ENCODE assay signal across 8 mouse cellular contexts in the genomic region with DNA sequence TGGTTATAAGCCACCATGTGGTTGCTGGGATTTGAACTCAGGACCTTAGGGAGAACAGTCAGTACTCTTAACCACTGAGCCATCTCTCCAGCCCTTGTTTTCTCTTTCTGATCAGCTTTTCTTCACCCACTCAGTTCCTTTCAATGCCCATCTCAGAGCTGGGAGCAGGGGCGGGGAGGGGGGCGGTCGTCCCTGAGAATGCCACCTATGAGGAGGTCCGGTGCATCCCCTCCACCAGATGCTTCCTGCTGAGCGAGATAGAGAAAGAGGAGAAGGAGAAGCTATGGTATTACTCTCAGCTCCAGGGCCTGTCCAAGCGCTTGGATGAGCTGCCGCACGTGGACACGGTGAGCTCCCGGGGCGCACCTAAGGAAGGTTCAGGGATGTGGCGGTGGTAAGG. TPM values are rescaled to one million over a fixed set of nuclear protein-coding genes. Genes with fewer than 3 reads are reported as not detected.
A peak's percentile ranks its signal among the peaks of the same experiment; 100 is the strongest.
DNase-seq lines count a peak whose midpoint lies in the region; ATAC-seq and TF ChIP-seq lines count a peak whose summit lies in the region.

No protein-coding gene starts in this region.

- H3K4me2 ChIP-seq in kidney, embryonic 14.5 days (replicated peaks; ENCODE audit: low read depth, low read length), result peak overlapping the region; percentile 32; the same call in 1 of the 2 replicates
- H3K4me2 ChIP-seq in embryonic facial prominence, embryonic 14.5 days (ENCODE audit: low read depth, low read length), result no peak overlapping the region
- no peak overlapping the region for H3K4me2 ChIP-seq in hindbrain, postnatal 0 days (ENCODE audit: low read depth, low read length)
- peak overlapping the region; percentile 28 for H3K4me2 ChIP-seq in midbrain, embryonic 12.5 days (replicated peaks)

- ATAC-seq in kidney, embryonic 14.5 days (ENCODE audit: low FRiP score, low TSS enrichment), result 0 out of 2 replicates have a peak, but pooled peaks have one; percentile 2
- no peak for ATAC-seq in embryonic facial prominence, embryonic 14.5 days (ENCODE audit: low read depth)
- no peak for ATAC-seq in hindbrain, postnatal 0 days
- no peak for ATAC-seq in midbrain, embryonic 12.5 days (ENCODE audit: low FRiP score, low read depth)

- H3K36me3 ChIP-seq in kidney, embryonic 14.5 days (ENCODE audit: control insufficient read depth, insufficient read depth, low read length), result no peaks in the 10 kb centered on the region
- peaks cover 26% of the 10 kb centered on the region; the same call in 1 of the 2 replicates for H3K36me3 ChIP-seq in embryonic facial prominence, embryonic 14.5 days (ENCODE audit: control insufficient read depth, insufficient read depth, low read length)
- peaks cover 49% of the 10 kb centered on the region for H3K36me3 ChIP-seq in hindbrain, postnatal 0 days (ENCODE audit: insufficient read depth, low read length)
- peaks cover 74% of the 10 kb centered on the region for H3K36me3 ChIP-seq in midbrain, embryonic 12.5 days

- peak overlapping the region; percentile 12 for H3K4me3 ChIP-seq in kidney, embryonic 14.5 days (ENCODE audit: low read length)
- no peak overlapping the region for H3K4me3 ChIP-seq in embryonic facial prominence, embryonic 14.5 days (ENCODE audit: low read depth, low read length)
- no peak overlapping the region for H3K4me3 ChIP-seq in hindbrain, postnatal 0 days (ENCODE audit: low read length)
- no peak overlapping the region for H3K4me3 ChIP-seq in midbrain, embryonic 12.5 days

- H3K27ac ChIP-seq in kidney, embryonic 14.5 days (ENCODE audit: low read depth, low read length), result no peak overlapping the region
- no peak overlapping the region for H3K27ac ChIP-seq in embryonic facial prominence, embryonic 14.5 days (replicated peaks; ENCODE audit: low read depth, low read length)
- H3K27ac ChIP-seq in hindbrain, postnatal 0 days, result peak overlapping the region; percentile 20; the same call in 1 of the 2 replicates
- H3K27ac ChIP-seq in midbrain, embryonic 12.5 days (replicated peaks), result no peak overlapping the region

- no peak for DNase-seq in kidney, postnatal 36 days
- no peak for DNase-seq in embryonic facial prominence, embryonic 14.5 days (ENCODE audit: low spot score)
- no peak for DNase-seq in hindbrain, postnatal 0 days (ENCODE audit: low spot score)
- no peak for DNase-seq in adrenal gland, postnatal 25 days
- no peak for DNase-seq in layer of hippocampus, adult 11-12 months (ENCODE audit: low spot score)
- DNase-seq in thymus, postnatal 10 days (ENCODE audit: low spot score in 2 of 2), result no peak

- peaks cover 8% of the 10 kb centered on the region; the same call in 1 of the 2 replicates for H3K4me1 ChIP-seq in kidney, embryonic 14.5 days (ENCODE audit: control insufficient read depth, insufficient read depth, low read length)
- no peaks in the 10 kb centered on the region for H3K4me1 ChIP-seq in embryonic facial prominence, embryonic 14.5 days (ENCODE audit: control insufficient read depth, insufficient read depth, low read length)
- peaks cover 19% of the 10 kb centered on the region for H3K4me1 ChIP-seq in hindbrain, postnatal 0 days (ENCODE audit: insufficient read depth, low read length)
- peaks cover 40% of the 10 kb centered on the region for H3K4me1 ChIP-seq in midbrain, embryonic 12.5 days

- H3K27me3 ChIP-seq in kidney, embryonic 14.5 days (ENCODE audit: control insufficient read depth, insufficient read depth, low read length), result peaks cover 51% of the 10 kb centered on the region
- H3K27me3 ChIP-seq in embryonic facial prominence, embryonic 14.5 days (replicated peaks; ENCODE audit: control insufficient read depth, insufficient read depth, low read length), result peaks cover 50% of the 10 kb centered on the region
- H3K27me3 ChIP-seq in hindbrain, postnatal 0 days (ENCODE audit: insufficient read depth, low read length), result no peaks in the 10 kb centered on the region
- no peaks in the 10 kb centered on the region; the same call in 1 of the 2 replicates for H3K27me3 ChIP-seq in midbrain, embryonic 12.5 days

- no peak overlapping the region for H3K9ac ChIP-seq in kidney, embryonic 14.5 days (ENCODE audit: low read depth, low read length)
- H3K9ac ChIP-seq in embryonic facial prominence, embryonic 14.5 days (ENCODE audit: low read depth, low read length), result 0 out of 2 replicates have a peak overlapping the region, but pooled peaks have one; percentile 5
- H3K9ac ChIP-seq in hindbrain, postnatal 0 days (replicated peaks; ENCODE audit: low read length), result no peak overlapping the region
- H3K9ac ChIP-seq in midbrain, embryonic 12.5 days (replicated peaks), result no peak overlapping the region

- TF ChIP-seq CTCF in hindbrain, postnatal 0 days (IDR thresholded peaks at IDR 0.05; ENCODE audit: low read depth), result no peak

- 21% methylated on average over 12 of the region's 12 CpGs for WGBS in kidney, embryonic 14.5 days
- WGBS in embryonic facial prominence, embryonic 14.5 days, result 27% methylated on average over 10 of the region's 12 CpGs
- WGBS in hindbrain, postnatal 0 days, result 43% methylated on average over 12 of the region's 12 CpGs
- WGBS in midbrain, embryonic 12.5 days, result 44% methylated on average over 12 of the region's 12 CpGs

- H3K9me3 ChIP-seq in kidney, embryonic 14.5 days (ENCODE audit: control insufficient read depth, low read length), result no peaks in the 10 kb centered on the region
- H3K9me3 ChIP-seq in embryonic facial prominence, embryonic 14.5 days (ENCODE audit: control insufficient read depth, low read length), result no peaks in the 10 kb centered on the region
- H3K9me3 ChIP-seq in hindbrain, postnatal 0 days (ENCODE audit: low read length), result no peaks in the 10 kb centered on the region
- no peaks in the 10 kb centered on the region for H3K9me3 ChIP-seq in midbrain, embryonic 12.5 days

RNA-seq across cellular contexts. Expression of a gene that starts 8.7 kb away (rescaled TPM):
- polyA plus RNA-seq in kidney, embryonic 14.5 days (2014; fragmentation: Nextera tagmentation; extraction: Ambion mirVana), result 1.0 and 1.4 TPM in 2 replicates
- polyA plus RNA-seq in embryonic facial prominence, embryonic 14.5 days (2014; fragmentation: Nextera tagmentation; extraction: Ambion mirVana), result 6.2 and 7.4 TPM in 2 replicates
- 358 and 374 TPM in 2 replicates for total RNA-seq in hindbrain, postnatal 0 days (2014; rRNA removed)
- polyA plus RNA-seq in hindbrain, postnatal 0 days (2015; fragmentation: Nextera tagmentation; extraction: Ambion mirVana), result 81.3 and 97.6 TPM in 2 replicates
- polyA plus RNA-seq in midbrain, embryonic 12.5 days (2016; fragmentation: Nextera tagmentation; extraction: Ambion mirVana), result 181 and 193 TPM in 2 replicates
- total RNA-seq in adrenal gland, postnatal 25 days (2021), result 1.4 and 3.2 TPM in 2 replicates

RNA-seq across cellular contexts. Expression of a gene that starts 12.2 kb away (rescaled TPM):
- 1,166 and 1,350 TPM in 2 replicates for polyA plus RNA-seq in kidney, embryonic 14.5 days (2014; fragmentation: Nextera tagmentation; extraction: Ambion mirVana)
- 1,047 and 1,145 TPM in 2 replicates for polyA plus RNA-seq in embryonic facial prominence, embryonic 14.5 days (2014; fragmentation: Nextera tagmentation; extraction: Ambion mirVana)
- 1,031 and 1,483 TPM in 2 replicates for total RNA-seq in hindbrain, postnatal 0 days (2014; rRNA removed)
- polyA plus RNA-seq in hindbrain, postnatal 0 days (2015; fragmentation: Nextera tagmentation; extraction: Ambion mirVana), result 676 and 682 TPM in 2 replicates
- polyA plus RNA-seq in midbrain, embryonic 12.5 days (2016; fragmentation: Nextera tagmentation; extraction: Ambion mirVana), result 671 and 694 TPM in 2 replicates
- total RNA-seq in adrenal gland, postnatal 25 days (2021), result 1,145 and 1,195 TPM in 2 replicates

RNA-seq across cellular contexts. Expression of a gene that starts 15.9 kb away (rescaled TPM):
- 36.1 and 40.5 TPM in 2 replicates for polyA plus RNA-seq in kidney, embryonic 14.5 days (2014; fragmentation: Nextera tagmentation; extraction: Ambion mirVana)
- 38.5 and 46.3 TPM in 2 replicates for polyA plus RNA-seq in embryonic facial prominence, embryonic 14.5 days (2014; fragmentation: Nextera tagmentation; extraction: Ambion mirVana)
- 28.9 and 36.0 TPM in 2 replicates for total RNA-seq in hindbrain, postnatal 0 days (2014; rRNA removed)
- 35.7 and 38.4 TPM in 2 replicates for polyA plus RNA-seq in hindbrain, postnatal 0 days (2015; fragmentation: Nextera tagmentation; extraction: Ambion mirVana)
- 36.2 and 44.5 TPM in 2 replicates for polyA plus RNA-seq in midbrain, embryonic 12.5 days (2016; fragmentation: Nextera tagmentation; extraction: Ambion mirVana)
- 31.7 and 33.5 TPM in 2 replicates for total RNA-seq in adrenal gland, postnatal 25 days (2021)

RNA-seq across cellular contexts. Expression of a gene that starts 24.8 kb away (rescaled TPM):
- 6.2 and 8.1 TPM in 2 replicates for polyA plus RNA-seq in kidney, embryonic 14.5 days (2014; fragmentation: Nextera tagmentation; extraction: Ambion mirVana)
- polyA plus RNA-seq in embryonic facial prominence, embryonic 14.5 days (2014; fragmentation: Nextera tagmentation; extraction: Ambion mirVana), result 1.7 and 2.9 TPM in 2 replicates
- total RNA-seq in hindbrain, postnatal 0 days (2014; rRNA removed), result 3.8 and 6.7 TPM in 2 replicates
- 11.0 and 11.8 TPM in 2 replicates for polyA plus RNA-seq in hindbrain, postnatal 0 days (2015; fragmentation: Nextera tagmentation; extraction: Ambion mirVana)
- 2.4 and 3.7 TPM in 2 replicates for polyA plus RNA-seq in midbrain, embryonic 12.5 days (2016; fragmentation: Nextera tagmentation; extraction: Ambion mirVana)
- total RNA-seq in adrenal gland, postnatal 25 days (2021), result 3.0 and 4.3 TPM in 2 replicates

RNA-seq across cellular contexts. Expression of a gene that starts 25.3 kb away (rescaled TPM):
- 5.6 and 7.1 TPM in 2 replicates for polyA plus RNA-seq in kidney, embryonic 14.5 days (2014; fragmentation: Nextera tagmentation; extraction: Ambion mirVana)
- 5.6 and 7.5 TPM in 2 replicates for polyA plus RNA-seq in embryonic facial prominence, embryonic 14.5 days (2014; fragmentation: Nextera tagmentation; extraction: Ambion mirVana)
- total RNA-seq in hindbrain, postnatal 0 days (2014; rRNA removed), result 3.7 TPM in 2 replicates
- polyA plus RNA-seq in hindbrain, postnatal 0 days (2015; fragmentation: Nextera tagmentation; extraction: Ambion mirVana), result 5.2 and 5.5 TPM in 2 replicates
- polyA plus RNA-seq in midbrain, embryonic 12.5 days (2016; fragmentation: Nextera tagmentation; extraction: Ambion mirVana), result 3.1 and 4.3 TPM in 2 replicates
- 8.0 and 12.8 TPM in 2 replicates for total RNA-seq in adrenal gland, postnatal 25 days (2021)

Comparison
In these comparisons a context has a peak if more than half of its experiments do, and no peak if none do; other contexts are left out.
1. H3K4me2 ChIP-seq: peak in kidney, embryonic 14.5 days (single experiment) and midbrain, embryonic 12.5 days (single experiment); none in embryonic facial prominence, embryonic 14.5 days (single experiment) and hindbrain, postnatal 0 days (single experiment).